Comparison of ENCODE assay signal across 34 mouse cellular contexts in the genomic region with DNA sequence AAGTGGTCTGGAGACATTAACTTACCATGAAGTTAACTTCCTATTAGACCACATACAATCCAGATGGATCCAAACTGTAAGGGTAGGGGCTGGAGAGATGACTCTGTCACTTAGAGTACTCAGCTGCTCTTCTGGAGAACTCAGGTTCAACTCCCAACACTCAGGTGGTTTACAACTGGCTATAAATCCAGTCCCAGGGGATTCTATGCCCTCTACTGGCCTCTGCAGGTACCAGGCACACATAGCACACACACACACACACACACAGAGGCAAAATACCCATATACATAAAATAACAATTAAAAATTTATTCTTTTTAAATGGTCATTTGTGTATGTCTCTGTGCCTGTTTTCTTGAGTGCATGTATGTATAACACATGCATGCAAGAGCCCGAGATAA. TPM values are rescaled to one million over a fixed set of nuclear protein-coding genes. Genes with fewer than 3 reads are reported as not detected.
DNase-seq lines count a peak whose midpoint lies in the region; ATAC-seq and TF ChIP-seq lines count a peak whose summit lies in the region.
"Had no signal": no experiment of that assay in that cellular context is flagged by ENCODE, and none has a peak within 500 bp of the region (broad histone marks: within the 10 kb centered on the region; RNA-seq: fewer than 3 reads in every experiment).

No protein-coding gene starts in this region.

- no peak overlapping the region for H3K4me2 ChIP-seq in intestine, postnatal 0 days (replicated peaks; ENCODE audit: low read depth)
- H3K4me2 ChIP-seq in intestine, embryonic 15.5 days (replicated peaks) = no peak overlapping the region
- H3K4me2 ChIP-seq in stomach, postnatal 0 days (replicated peaks; ENCODE audit: low read depth) = no peak overlapping the region
- H3K4me2 ChIP-seq in hindbrain, embryonic 14.5 days (replicated peaks) = no peak overlapping the region
- H3K4me2 ChIP-seq: embryonic facial prominence, embryonic 12.5 days; limb, embryonic 12.5 days; liver, embryonic 13.5 days; lung, embryonic 14.5 days had no signal

- H3K27me3 ChIP-seq in intestine, postnatal 0 days (replicated peaks; ENCODE audit: control insufficient read depth, insufficient read depth, low read length) = no peaks in the 10 kb centered on the region
- H3K27me3 ChIP-seq in intestine, embryonic 15.5 days (replicated peaks) = no peaks in the 10 kb centered on the region
- no peaks in the 10 kb centered on the region for H3K27me3 ChIP-seq in E14TG2a.4 (ENCODE audit: insufficient read depth, low read length)
- no peaks in the 10 kb centered on the region for H3K27me3 ChIP-seq in stomach, postnatal 0 days (ENCODE audit: control insufficient read depth, insufficient read depth, low read length)
- H3K27me3 ChIP-seq in hindbrain, embryonic 14.5 days (ENCODE audit: control insufficient read depth, insufficient read depth, low read length) = no peaks in the 10 kb centered on the region
- H3K27me3 ChIP-seq: CH12.LX; embryonic facial prominence, embryonic 12.5 days; liver, embryonic 13.5 days had no signal

- ATAC-seq in intestine, postnatal 0 days = no peak
- ATAC-seq in intestine, embryonic 15.5 days = no peak
- no peak for ATAC-seq in stomach, postnatal 0 days (ENCODE audit: low FRiP score, low TSS enrichment)
- ATAC-seq in hindbrain, embryonic 14.5 days (ENCODE audit: low FRiP score) = no peak
- ATAC-seq: forebrain, embryonic 16.5 days; hindbrain, postnatal 0 days; intestine, embryonic 16.5 days had no signal

- no peak overlapping the region for H3K9ac ChIP-seq in intestine, postnatal 0 days (ENCODE audit: low read depth, low read length)
- no peak overlapping the region for H3K9ac ChIP-seq in intestine, embryonic 15.5 days
- no peak overlapping the region for H3K9ac ChIP-seq in stomach, postnatal 0 days (ENCODE audit: low read length)
- no peak overlapping the region for H3K9ac ChIP-seq in hindbrain, embryonic 14.5 days
- H3K9ac ChIP-seq: embryonic facial prominence, embryonic 12.5 days; limb, embryonic 12.5 days; lung, embryonic 14.5 days had no signal

- H3K4me1 ChIP-seq in intestine, postnatal 0 days (replicated peaks; ENCODE audit: control insufficient read depth, insufficient read depth, low read length) = no peaks in the 10 kb centered on the region
- H3K4me1 ChIP-seq in intestine, embryonic 15.5 days (replicated peaks) = 0 out of 2 replicates have a peak, but pooled peaks cover 2% of the 10 kb centered on the region
- no peaks in the 10 kb centered on the region for H3K4me1 ChIP-seq in E14TG2a.4 (replicated peaks; ENCODE audit: low read depth, low read length)
- H3K4me1 ChIP-seq in stomach, postnatal 0 days (replicated peaks; ENCODE audit: control insufficient read depth, insufficient read depth) = no peaks in the 10 kb centered on the region
- H3K4me1 ChIP-seq in hindbrain, embryonic 14.5 days (replicated peaks; ENCODE audit: control insufficient read depth, insufficient read depth, low read length) = no peaks in the 10 kb centered on the region
- H3K4me1 ChIP-seq: embryonic facial prominence, embryonic 12.5 days; forebrain, embryonic 10.5 days; limb, embryonic 12.5 days had no signal

- peak; percentile 13 for DNase-seq in R1 (ENCODE audit: low read depth, low spot score)
- DNase-seq in stomach, postnatal 0 days (ENCODE audit: low spot score) = no peak
- DNase-seq in hindbrain, embryonic 14.5 days (ENCODE audit: low spot score) = no peak
- no peak for DNase-seq in ovary, postnatal 14 days (ENCODE audit: low spot score)
- DNase-seq: adrenal gland, postnatal 10 days; B cell, adult 2 months; cerebellum, adult 11 months; cerebellum, adult 9-10 months; embryo, embryonic 11 days; gastrocnemius, adult 2 months; gastrocnemius, postnatal 36 days; kidney, adult 9 months; kidney, postnatal 14 days; liver, embryonic 13.5 days; lung, embryonic 14.5 days; lung, postnatal 14 days; midbrain, embryonic 14.5 days; right cerebral cortex, postnatal 25 days; spleen, adult 18-20 months; thymus, adult 2 months; thymus, postnatal 4 days had no signal

- 95% methylated on average over 1 of the region's 1 CpGs for WGBS in intestine, postnatal 0 days
- 94% methylated on average over 1 of the region's 1 CpGs for WGBS in intestine, embryonic 15.5 days
- 89% methylated on average over 1 of the region's 1 CpGs for WGBS in stomach, postnatal 0 days
- 100% methylated on average over 1 of the region's 1 CpGs for WGBS in hindbrain, embryonic 14.5 days

- no peaks in the 10 kb centered on the region for H3K36me3 ChIP-seq in intestine, postnatal 0 days (ENCODE audit: control insufficient read depth, insufficient read depth)
- no peaks in the 10 kb centered on the region for H3K36me3 ChIP-seq in intestine, embryonic 15.5 days
- H3K36me3 ChIP-seq in E14TG2a.4 (ENCODE audit: insufficient read depth, low read length) = no peaks in the 10 kb centered on the region
- no peaks in the 10 kb centered on the region for H3K36me3 ChIP-seq in stomach, postnatal 0 days (ENCODE audit: control insufficient read depth, insufficient read depth, low read length)
- no peaks in the 10 kb centered on the region for H3K36me3 ChIP-seq in hindbrain, embryonic 14.5 days (replicated peaks; ENCODE audit: control insufficient read depth, insufficient read depth)
- H3K36me3 ChIP-seq: embryonic facial prominence, embryonic 12.5 days; forebrain, embryonic 10.5 days; limb, embryonic 12.5 days had no signal

- TF ChIP-seq CTCF in intestine, postnatal 0 days (IDR thresholded peaks at IDR 0.05; ENCODE audit: low read depth) = peak; percentile 33
- TF ChIP-seq CTCF in E14TG2a.4 (conservative IDR thresholded peaks at IDR 0.05; ENCODE audit: low read length) = peak; percentile 12; the same call in 1 of the 2 replicates
- peak; percentile 26; the same call in 1 of the 2 replicates for TF ChIP-seq CTCF in stomach, postnatal 0 days (IDR thresholded peaks at IDR 0.05; ENCODE audit: low read depth)

- H3K9me3 ChIP-seq in intestine, postnatal 0 days (ENCODE audit: control insufficient read depth) = no peaks in the 10 kb centered on the region
- no peaks in the 10 kb centered on the region for H3K9me3 ChIP-seq in intestine, embryonic 15.5 days
- no peaks in the 10 kb centered on the region for H3K9me3 ChIP-seq in E14TG2a.4 (ENCODE audit: low read length)
- H3K9me3 ChIP-seq in stomach, postnatal 0 days (ENCODE audit: control insufficient read depth, low read length) = no peaks in the 10 kb centered on the region
- no peaks in the 10 kb centered on the region for H3K9me3 ChIP-seq in hindbrain, embryonic 14.5 days (ENCODE audit: control insufficient read depth, low read length)
- H3K9me3 ChIP-seq: embryonic facial prominence, embryonic 12.5 days; forebrain, embryonic 10.5 days; limb, embryonic 12.5 days; liver, embryonic 13.5 days had no signal

- no peak for TF ChIP-seq EP300 in stomach, postnatal 0 days (optimal IDR thresholded peaks at IDR 0.05)

- H3K27ac ChIP-seq in intestine, postnatal 0 days (ENCODE audit: low read depth, low read length) = no peak overlapping the region
- no peak overlapping the region for H3K27ac ChIP-seq in intestine, embryonic 15.5 days
- no peak overlapping the region for H3K27ac ChIP-seq in stomach, postnatal 0 days (replicated peaks)
- H3K27ac ChIP-seq in hindbrain, embryonic 14.5 days = no peak overlapping the region
- H3K27ac ChIP-seq: embryonic facial prominence, embryonic 12.5 days; forebrain, embryonic 10.5 days; gastrocnemius, adult 2 months; hindbrain, postnatal 0 days; left cerebral cortex, adult 2 months; limb, embryonic 12.5 days had no signal

- no peak overlapping the region for H3K4me3 ChIP-seq in intestine, postnatal 0 days (ENCODE audit: low read depth, low read length)
- no peak overlapping the region for H3K4me3 ChIP-seq in intestine, embryonic 15.5 days (replicated peaks)
- no peak overlapping the region for H3K4me3 ChIP-seq in E14TG2a.4 (replicated peaks; ENCODE audit: low read length)
- no peak overlapping the region for H3K4me3 ChIP-seq in stomach, postnatal 0 days (ENCODE audit: low read depth, low read length)
- H3K4me3 ChIP-seq in hindbrain, embryonic 14.5 days (replicated peaks; ENCODE audit: low read length) = no peak overlapping the region
- H3K4me3 ChIP-seq: embryonic facial prominence, embryonic 12.5 days; forebrain, embryonic 10.5 days; gastrocnemius, adult 2 months; left cerebral cortex, adult 2 months; limb, embryonic 12.5 days; liver, embryonic 13.5 days had no signal

RNA-seq across cellular contexts. Expression of gene Epb42, which starts 2.5 kb away (rescaled TPM):
- 0.47 and 0.50 TPM in 2 replicates for polyA plus RNA-seq in intestine, postnatal 0 days (2015; fragmentation: Nextera tagmentation; extraction: Ambion mirVana)
- 2.5 and 2.6 TPM in 2 replicates for polyA plus RNA-seq in intestine, embryonic 15.5 days (2015; fragmentation: Nextera tagmentation; extraction: Ambion mirVana)
- polyA plus RNA-seq in stomach, postnatal 0 days (2015; fragmentation: Nextera tagmentation; extraction: Ambion mirVana) = 0.22 and 0.23 TPM in 2 replicates
- polyA plus RNA-seq in hindbrain, embryonic 14.5 days (2014; fragmentation: Nextera tagmentation; extraction: Ambion mirVana) = 0.08 and 1.1 TPM in 2 replicates

RNA-seq across cellular contexts. Expression of gene Ccndbp1, which starts 31.2 kb away (rescaled TPM):
- 40.5 and 42.0 TPM in 2 replicates for polyA plus RNA-seq in intestine, postnatal 0 days (2015; fragmentation: Nextera tagmentation; extraction: Ambion mirVana)
- 32.6 and 32.8 TPM in 2 replicates for polyA plus RNA-seq in intestine, embryonic 15.5 days (2015; fragmentation: Nextera tagmentation; extraction: Ambion mirVana)
- 31.1 and 33.6 TPM in 2 replicates for polyA plus RNA-seq in stomach, postnatal 0 days (2015; fragmentation: Nextera tagmentation; extraction: Ambion mirVana)
- polyA plus RNA-seq in hindbrain, embryonic 14.5 days (2014; fragmentation: Nextera tagmentation; extraction: Ambion mirVana) = 76.1 and 87.1 TPM in 2 replicates

RNA-seq across cellular contexts. Expression of gene Tgm5, which starts 46.3 kb away (rescaled TPM):
- polyA plus RNA-seq in intestine, postnatal 0 days (2015; fragmentation: Nextera tagmentation; extraction: Ambion mirVana) = 0.07 and 0.09 TPM in 2 replicates
- polyA plus RNA-seq in intestine, embryonic 15.5 days (2015; fragmentation: Nextera tagmentation; extraction: Ambion mirVana) = 0.08 TPM in 1 of 2 replicates, not detected in the other
- polyA plus RNA-seq in stomach, postnatal 0 days (2015; fragmentation: Nextera tagmentation; extraction: Ambion mirVana) = 1.8 and 2.7 TPM in 2 replicates
- polyA plus RNA-seq in hindbrain, embryonic 14.5 days (2014; fragmentation: Nextera tagmentation; extraction: Ambion mirVana) = 0.22 and 0.24 TPM in 2 replicates
- polyA plus RNA-seq: embryonic facial prominence, embryonic 12.5 days; forebrain, embryonic 10.5 days; forebrain, embryonic 16.5 days; heart, embryonic 14.5 days; hindbrain, embryonic 11.5 days; intestine, embryonic 16.5 days; limb, embryonic 12.5 days; liver, embryonic 13.5 days; lung, embryonic 14.5 days; midbrain, embryonic 14.5 days had no signal
